Mouse (Mus musculus): Measurements from ENCODE around the gene Sgcd. TPM values are rescaled to one million over a fixed set of nuclear protein-coding genes. Genes with fewer than 3 reads are reported as not detected.
"Not testable (repeated sequence)": the region's sequence is repeated elsewhere in the genome, so short reads cannot be mapped to it uniquely, and the experiment has no call there.

Gene Sgcd
- polyA plus RNA-seq, 1 experiment from 2014 or later = 1.5 TPM

DNA sequence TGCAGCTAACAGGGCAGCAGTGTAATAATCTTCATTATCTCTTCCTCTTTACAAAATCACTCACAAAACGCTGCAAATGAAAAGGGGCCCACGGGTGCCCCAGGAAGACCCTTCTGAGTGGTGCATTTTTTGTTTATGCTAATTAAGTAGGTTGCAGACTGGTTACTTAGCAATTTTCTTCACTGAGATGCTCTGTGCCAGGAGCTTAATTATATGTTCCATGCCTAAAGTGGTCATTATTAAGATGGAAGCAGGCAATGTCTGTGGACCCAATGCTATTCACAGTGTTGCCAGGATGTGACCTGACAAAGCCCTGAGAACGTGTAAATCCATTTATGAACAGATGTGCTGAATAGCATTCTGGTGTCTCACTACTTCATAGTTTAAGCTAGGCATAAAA lies 529.6 kb downstream of the Sgcd start:
- Histone ChIP-seq H3K9ac (ENCODE audit: low read depth, low read length) (no peak overlapping the region), H3K4me2 (no peak overlapping the region), H3K4me1 (replicated peaks; ENCODE audit: control insufficient read depth, insufficient read depth, low read length) (no peaks in the 10 kb centered on the region), H3K27me3 (replicated peaks; ENCODE audit: control insufficient read depth, insufficient read depth, low read length) (no peaks in the 10 kb centered on the region), H3K9me3 (ENCODE audit: control insufficient read depth, low read length) (no peaks in the 10 kb centered on the region), H3K4me3 (ENCODE audit: low read depth, low read length) (no peak overlapping the region), H3K36me3 (ENCODE audit: control insufficient read depth, insufficient read depth, low read length) (no peaks in the 10 kb centered on the region), H3K27ac (ENCODE audit: low read depth, low read length) (no peak overlapping the region)
- ATAC-seq (replicated peaks; ENCODE audit: low FRiP score) = no peak
- no peak for DNase-seq (ENCODE audit: low spot score)
- 71% methylated on average over 3 of the region's 3 CpGs for WGBS

DNA sequence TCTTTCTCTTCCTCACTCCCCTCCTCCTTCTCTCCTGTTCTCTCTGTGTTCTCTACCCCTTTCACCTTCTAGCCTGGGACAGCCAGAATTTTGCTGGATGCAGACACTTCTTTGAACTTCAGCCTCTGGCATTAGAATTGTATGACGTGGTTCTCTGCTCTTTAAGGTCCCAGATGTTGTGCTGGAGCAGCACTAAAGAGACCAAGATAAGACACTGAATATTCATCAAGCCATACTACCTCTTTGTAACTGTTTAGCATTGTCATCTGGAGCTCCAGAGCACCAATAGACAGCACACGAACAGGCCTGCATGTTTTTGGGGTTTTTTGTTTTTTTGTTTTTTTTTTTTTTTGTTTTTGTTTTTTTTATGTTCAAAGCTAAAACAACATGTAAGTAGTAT lies 541.0 kb downstream of the Sgcd start:
- H3K36me3 ChIP-seq (ENCODE audit: control insufficient read depth, insufficient read depth, low read length) = no peaks in the 10 kb centered on the region
- no peak for DNase-seq (ENCODE audit: low spot score)
- H3K4me3 ChIP-seq (ENCODE audit: low read depth, low read length) = no peak overlapping the region
- ATAC-seq (replicated peaks; ENCODE audit: low FRiP score) = no peak
- H3K9me3 ChIP-seq (ENCODE audit: control insufficient read depth, low read length) = no peaks in the 10 kb centered on the region
- H3K9ac ChIP-seq (ENCODE audit: low read depth, low read length) = no peak overlapping the region
- WGBS = 55% methylated on average over 2 of the region's 2 CpGs
- no peaks in the 10 kb centered on the region for H3K4me1 ChIP-seq (replicated peaks; ENCODE audit: control insufficient read depth, insufficient read depth, low read length)
- no peak overlapping the region for H3K4me2 ChIP-seq
- H3K27ac ChIP-seq (ENCODE audit: low read depth, low read length) = no peak overlapping the region
- H3K27me3 ChIP-seq (replicated peaks; ENCODE audit: control insufficient read depth, insufficient read depth, low read length) = no peaks in the 10 kb centered on the region

DNA sequence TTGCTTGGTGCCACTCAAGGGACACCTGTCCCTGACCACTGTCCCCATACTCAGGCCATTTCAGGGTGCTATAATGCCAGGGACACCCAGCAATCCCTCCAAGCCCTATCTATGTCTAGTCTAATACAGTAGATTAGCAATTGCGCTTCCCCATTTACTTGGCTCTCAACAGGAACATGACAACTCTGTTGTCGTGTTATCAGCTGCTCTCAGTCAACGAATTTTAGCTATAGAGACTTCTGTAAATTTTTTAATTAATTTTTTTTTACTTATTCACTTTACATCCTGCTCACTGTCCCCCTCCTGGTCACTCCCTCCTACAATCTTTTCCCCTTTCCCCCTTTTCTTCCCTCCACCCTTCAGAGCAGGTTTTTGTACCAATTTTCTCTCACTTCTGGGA lies 542.4 kb downstream of the Sgcd start:
- H3K27me3 ChIP-seq (replicated peaks; ENCODE audit: control insufficient read depth, insufficient read depth, low read length) = no peaks in the 10 kb centered on the region
- H3K9me3 ChIP-seq (ENCODE audit: control insufficient read depth, low read length) = no peaks in the 10 kb centered on the region
- no peak overlapping the region for H3K4me3 ChIP-seq (ENCODE audit: low read depth, low read length)
- H3K36me3 ChIP-seq (ENCODE audit: control insufficient read depth, insufficient read depth, low read length) = no peaks in the 10 kb centered on the region
- no peak overlapping the region for H3K9ac ChIP-seq (ENCODE audit: low read depth, low read length)
- no peak for DNase-seq (ENCODE audit: low spot score)
- H3K27ac ChIP-seq (ENCODE audit: low read depth, low read length) = no peak overlapping the region
- 73% methylated on average over 3 of the region's 3 CpGs for WGBS
- H3K4me1 ChIP-seq (replicated peaks; ENCODE audit: control insufficient read depth, insufficient read depth, low read length) = no peaks in the 10 kb centered on the region
- no peak for ATAC-seq (replicated peaks; ENCODE audit: low FRiP score)
- no peak overlapping the region for H3K4me2 ChIP-seq

GRCm38 (mm10) chr11:47445683-47446082 lies 543.1 kb downstream of the Sgcd start:
- Histone ChIP-seq H3K36me3 (ENCODE audit: control insufficient read depth, insufficient read depth, low read length) (no peaks in the 10 kb centered on the region), H3K27me3 (replicated peaks; ENCODE audit: control insufficient read depth, insufficient read depth, low read length) (no peaks in the 10 kb centered on the region), H3K4me3 (ENCODE audit: low read depth, low read length) (no peak overlapping the region), H3K9me3 (ENCODE audit: control insufficient read depth, low read length) (no peaks in the 10 kb centered on the region), H3K4me2 (no peak overlapping the region), H3K9ac (ENCODE audit: low read depth, low read length) (no peak overlapping the region), H3K27ac (ENCODE audit: low read depth, low read length) (no peak overlapping the region), H3K4me1 (replicated peaks; ENCODE audit: control insufficient read depth, insufficient read depth, low read length) (no peaks in the 10 kb centered on the region)
- 72% methylated on average over 2 of the region's 2 CpGs for WGBS
- DNase-seq (ENCODE audit: low spot score) = no peak
- no peak for ATAC-seq (replicated peaks; ENCODE audit: low FRiP score)

DNA sequence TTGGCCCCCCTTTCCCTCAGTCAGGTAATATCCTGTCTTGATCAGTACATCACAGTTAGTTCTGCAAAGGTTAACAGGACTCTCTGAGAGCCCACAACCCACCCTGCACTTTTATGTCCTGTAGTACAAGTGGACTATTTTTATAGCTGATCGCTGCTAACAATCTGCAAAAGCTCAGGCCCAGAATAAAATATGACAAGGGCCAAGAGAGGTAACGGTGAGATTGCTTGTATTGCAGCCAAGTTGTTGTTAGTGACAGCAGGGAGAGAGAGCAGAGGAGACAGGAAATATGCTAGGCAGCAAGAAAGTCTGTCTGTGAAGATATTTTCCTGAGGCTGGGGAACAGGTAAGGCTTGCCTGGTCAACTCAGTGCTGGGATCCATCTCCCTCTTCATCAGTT lies 546.5 kb downstream of the Sgcd start:
- no peak for ATAC-seq (replicated peaks; ENCODE audit: low FRiP score)
- Histone ChIP-seq H3K4me2 (no peak overlapping the region), H3K9me3 (ENCODE audit: control insufficient read depth, low read length) (no peaks in the 10 kb centered on the region), H3K4me1 (replicated peaks; ENCODE audit: control insufficient read depth, insufficient read depth, low read length) (no peaks in the 10 kb centered on the region), H3K27ac (ENCODE audit: low read depth, low read length) (no peak overlapping the region), H3K9ac (ENCODE audit: low read depth, low read length) (no peak overlapping the region), H3K4me3 (ENCODE audit: low read depth, low read length) (no peak overlapping the region), H3K27me3 (replicated peaks; ENCODE audit: control insufficient read depth, insufficient read depth, low read length) (no peaks in the 10 kb centered on the region), H3K36me3 (ENCODE audit: control insufficient read depth, insufficient read depth, low read length) (no peaks in the 10 kb centered on the region)
- 85% methylated on average over 2 of the region's 2 CpGs for WGBS
- no peak for DNase-seq (ENCODE audit: low spot score)

DNA sequence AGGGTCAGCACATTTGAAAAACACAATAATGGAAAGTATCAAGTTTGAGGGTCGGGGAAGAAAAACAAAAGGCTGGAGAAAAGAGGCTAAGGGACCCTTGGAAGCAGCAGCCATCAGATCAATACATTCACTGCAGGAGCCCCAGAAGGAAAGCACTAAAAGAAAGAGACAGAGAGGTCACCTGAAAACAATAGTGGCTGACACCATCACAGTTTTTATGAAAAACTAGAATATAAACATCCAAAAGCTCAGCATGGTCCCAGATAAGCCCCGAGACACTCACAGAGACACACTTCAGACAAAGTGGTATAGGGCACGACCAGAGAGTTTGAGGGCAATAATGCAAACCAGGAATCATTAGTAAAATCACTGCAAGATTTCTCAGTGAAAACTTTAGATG lies 589.2 kb downstream of the Sgcd start:
- 47% methylated on average over 3 of the region's 3 CpGs for WGBS

DNA sequence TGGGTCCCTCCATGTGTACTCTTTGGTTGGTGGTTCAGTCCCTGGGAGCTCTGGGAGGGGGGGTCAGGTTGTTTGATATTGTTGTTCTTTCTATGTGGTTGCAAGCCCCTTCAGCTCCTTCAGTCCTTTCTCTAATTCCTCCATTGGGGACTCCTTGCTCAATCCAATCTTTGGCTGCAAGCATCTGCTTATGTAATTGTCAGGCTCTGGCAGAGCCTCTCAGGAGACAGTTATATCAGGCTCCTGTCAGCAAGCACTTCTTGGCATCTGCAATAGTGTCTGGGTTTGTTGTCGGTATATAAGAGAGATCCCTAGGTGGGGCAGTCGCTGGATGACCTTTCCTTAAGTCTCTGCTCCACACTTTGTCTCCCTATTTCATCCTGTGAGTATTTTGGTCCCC lies 598.0 kb downstream of the Sgcd start:
- H3K36me3 ChIP-seq (ENCODE audit: control insufficient read depth, insufficient read depth, low read length); DNase-seq (ENCODE audit: low spot score): not testable (repeated sequence)

More for the DNA sequence above, 589.2 kb downstream of the Sgcd start:
- Histone ChIP-seq H3K9ac (ENCODE audit: low read depth, low read length) (no peak overlapping the region), H3K4me3 (ENCODE audit: low read depth, low read length) (no peak overlapping the region), H3K27me3 (replicated peaks; ENCODE audit: control insufficient read depth, insufficient read depth, low read length) (no peaks in the 10 kb centered on the region), H3K27ac (ENCODE audit: low read depth, low read length) (no peak overlapping the region), H3K9me3 (ENCODE audit: control insufficient read depth, low read length) (no peaks in the 10 kb centered on the region), H3K4me1 (replicated peaks; ENCODE audit: control insufficient read depth, insufficient read depth, low read length) (no peaks in the 10 kb centered on the region), H3K36me3 (ENCODE audit: control insufficient read depth, insufficient read depth, low read length) (no peaks in the 10 kb centered on the region), H3K4me2 (no peak overlapping the region)
- DNase-seq (ENCODE audit: low spot score) (no peak), ATAC-seq (replicated peaks; ENCODE audit: low FRiP score) (no peak)

GRCm38 (mm10) chr11:47389327-47389726 lies 599.4 kb downstream of the Sgcd start:
- no peaks in the 10 kb centered on the region for H3K27me3 ChIP-seq (replicated peaks; ENCODE audit: control insufficient read depth, insufficient read depth, low read length)
- no peak overlapping the region for H3K9ac ChIP-seq (ENCODE audit: low read depth, low read length)
- H3K4me1 ChIP-seq (replicated peaks; ENCODE audit: control insufficient read depth, insufficient read depth, low read length) = no peaks in the 10 kb centered on the region
- ATAC-seq (replicated peaks; ENCODE audit: low FRiP score) (no peak), DNase-seq (ENCODE audit: low spot score) (no peak)
- no peaks in the 10 kb centered on the region for H3K36me3 ChIP-seq (ENCODE audit: control insufficient read depth, insufficient read depth, low read length)
- no peak overlapping the region for H3K4me2 ChIP-seq
- H3K9me3 ChIP-seq (ENCODE audit: control insufficient read depth, low read length) = no peaks in the 10 kb centered on the region
- H3K4me3 ChIP-seq (ENCODE audit: low read depth, low read length) = no peak overlapping the region
- H3K27ac ChIP-seq (ENCODE audit: low read depth, low read length) = no peak overlapping the region

More for the DNA sequence above, 598.0 kb downstream of the Sgcd start:
- H3K4me1 ChIP-seq (replicated peaks; ENCODE audit: control insufficient read depth, insufficient read depth, low read length); H3K27me3 ChIP-seq (replicated peaks; ENCODE audit: control insufficient read depth, insufficient read depth, low read length); H3K4me3 ChIP-seq (ENCODE audit: low read depth, low read length); H3K4me2 ChIP-seq; ATAC-seq (replicated peaks; ENCODE audit: low FRiP score); H3K9ac ChIP-seq (ENCODE audit: low read depth, low read length); H3K9me3 ChIP-seq (ENCODE audit: control insufficient read depth, low read length); H3K27ac ChIP-seq (ENCODE audit: low read depth, low read length): not testable (repeated sequence)
- WGBS = 56% methylated on average over 2 of the region's 2 CpGs

- H3K27ac ChIP-seq (ENCODE audit: low read depth, low read length) = no peak overlapping the region
- H3K4me2 ChIP-seq = no peak overlapping the region
- DNase-seq (ENCODE audit: low spot score) (no peak), ATAC-seq (replicated peaks; ENCODE audit: low FRiP score) (no peak)
- no peaks in the 10 kb centered on the region for H3K27me3 ChIP-seq (replicated peaks; ENCODE audit: control insufficient read depth, insufficient read depth, low read length)
- no peaks in the 10 kb centered on the region for H3K4me1 ChIP-seq (replicated peaks; ENCODE audit: control insufficient read depth, insufficient read depth, low read length)
- no peaks in the 10 kb centered on the region for H3K36me3 ChIP-seq (ENCODE audit: control insufficient read depth, insufficient read depth, low read length)
- 70% methylated on average over 3 of the region's 3 CpGs for WGBS
- no peak overlapping the region for H3K9ac ChIP-seq (ENCODE audit: low read depth, low read length)
- no peak overlapping the region for H3K4me3 ChIP-seq (ENCODE audit: low read depth, low read length)
- no peaks in the 10 kb centered on the region for H3K9me3 ChIP-seq (ENCODE audit: control insufficient read depth, low read length)
Measured at GRCm38 (mm10) chr11:47387726-47388125, 601.0 kb downstream of the Sgcd start.

Measured in liver, embryonic 11.5 days (tissue).